Mouse (Mus musculus): ENCODE results near the gene Aadacl3. TPM values are rescaled to one million over a fixed set of nuclear protein-coding genes. Genes with fewer than 3 reads are reported as not detected.

Aadacl3 gene
- polyA plus RNA-seq, 1 experiment from 2014 or later, result not detected

Other genes with a start within 250 kb of the Aadacl3 start
- gene Pramel5, start 183.3 kb downstream of the Aadacl3 start, polyA plus RNA-seq (2014; fragmentation: Nextera tagmentation; extraction: Ambion mirVana), result not detected in 2 replicates
- not detected in 2 replicates for gene Gm13128, start 133.5 kb downstream of the Aadacl3 start, polyA plus RNA-seq (2014; fragmentation: Nextera tagmentation; extraction: Ambion mirVana)
- not detected in 2 replicates for gene Gm13119, start 105.8 kb downstream of the Aadacl3 start, polyA plus RNA-seq (2014; fragmentation: Nextera tagmentation; extraction: Ambion mirVana)
- gene Pramef20, start 85.8 kb downstream of the Aadacl3 start, polyA plus RNA-seq (2014; fragmentation: Nextera tagmentation; extraction: Ambion mirVana), result not detected in 2 replicates
- not detected in 2 replicates for gene Pramef12, start 55.3 kb downstream of the Aadacl3 start, polyA plus RNA-seq (2014; fragmentation: Nextera tagmentation; extraction: Ambion mirVana)
- gene 1700012P22Rik, start 25.0 kb downstream of the Aadacl3 start, polyA plus RNA-seq (2014; fragmentation: Nextera tagmentation; extraction: Ambion mirVana), result not detected in 2 replicates
- not detected in 2 replicates for gene Gm9944, start 10.4 kb downstream of the Aadacl3 start, polyA plus RNA-seq (2014; fragmentation: Nextera tagmentation; extraction: Ambion mirVana)
- gene 9430007A20Rik, start 56.1 kb upstream of the Aadacl3 start, polyA plus RNA-seq (2014; fragmentation: Nextera tagmentation; extraction: Ambion mirVana), result not detected in 2 replicates
- not detected in 2 replicates for gene Gm13124, start 101.4 kb upstream of the Aadacl3 start, polyA plus RNA-seq (2014; fragmentation: Nextera tagmentation; extraction: Ambion mirVana)
- gene Aadacl4, start 150.0 kb upstream of the Aadacl3 start, polyA plus RNA-seq (2014; fragmentation: Nextera tagmentation; extraction: Ambion mirVana), result not detected in 2 replicates
- gene Gm436, start 222.6 kb upstream of the Aadacl3 start, polyA plus RNA-seq (2014; fragmentation: Nextera tagmentation; extraction: Ambion mirVana), result not detected in 2 replicates

Data from midbrain, embryonic 14.5 days (tissue).